Mouse (Mus musculus): ENCODE measurements around the gene Bola3. TPM values are rescaled to one million over a fixed set of nuclear protein-coding genes. Genes with fewer than 3 reads are reported as not detected.

Bola3 gene
- polyA plus RNA-seq, 1 experiment from 2014 or later: 126 TPM

GRCm38 (mm10) chr6:83394122-83394521, 45.2 kb downstream of the Bola3 start:
- no peak for ATAC-seq
- in situ Hi-C loops (cut with MboI; ENCODE audit: low pct_unique_long_range_greater_than_20kb): no loop called here
- CTCF ChIA-PET: interaction anchor here (0.7 kb wide), 1 partner anchor 127 kb away, joined by 3 read pairs; no protein-coding TSS in a partner anchor
- POLR2A ChIA-PET: interaction anchor here (1.0 kb wide), 1 partner anchor 102 kb away, joined by 3 read pairs; no protein-coding TSS in a partner anchor
- no peak for DNase-seq (ENCODE audit: low read depth, low spot score)
- no peak for TF ChIP-seq CTCF (IDR thresholded peaks at IDR 0.05)
- H3K27me3 ChIP-seq: no peaks in the 10 kb centered on the region

DNA sequence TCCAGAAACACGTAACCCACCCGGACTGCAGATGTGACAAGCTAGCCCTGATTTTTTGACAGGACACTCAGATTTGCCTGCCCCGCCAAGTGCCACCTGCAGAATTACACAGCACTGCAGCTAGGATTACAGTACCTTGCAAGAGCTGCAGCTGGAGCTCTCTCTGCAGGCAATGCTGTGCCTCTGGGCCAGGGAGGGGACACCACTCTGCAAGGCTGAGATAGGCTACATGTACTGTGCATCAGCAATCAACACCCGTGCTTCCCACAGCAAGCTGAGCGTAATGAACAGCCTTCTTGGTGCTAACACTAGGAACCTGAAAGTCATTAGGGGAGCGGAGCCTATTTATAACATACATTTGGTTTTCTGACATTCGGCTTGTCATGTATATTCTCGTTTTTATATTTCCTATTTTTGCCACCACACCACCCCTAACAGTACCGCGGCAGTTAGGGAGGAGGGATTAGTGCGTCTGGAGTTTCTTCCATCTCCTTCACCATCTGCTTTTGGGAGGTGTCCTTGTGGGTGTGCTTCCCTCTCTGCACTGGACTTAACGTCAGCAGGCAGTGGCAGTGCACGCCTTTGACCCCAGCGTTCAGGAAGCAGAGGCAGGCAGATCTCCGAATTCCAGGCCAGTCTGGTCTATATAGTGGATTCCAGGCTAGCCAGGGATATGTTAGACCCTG, 46.7 kb downstream of the Bola3 start:
- ATAC-seq: no peak
- CTCF ChIA-PET: interaction anchor here (0.7 kb wide), 1 partner anchor 33 kb away, joined by 3 read pairs; no protein-coding TSS in a partner anchor
- no peak for DNase-seq (ENCODE audit: low read depth, low spot score)

GRCm38 (mm10) chr6:83396711-83397110, 47.8 kb downstream of the Bola3 start:
- TF ChIP-seq CTCF (IDR thresholded peaks at IDR 0.05): no peak
- DNase-seq (ENCODE audit: low read depth, low spot score) (no peak), ATAC-seq (no peak)
- CTCF ChIA-PET: interaction anchor here (0.7 kb wide), 1 partner anchor 34 kb away, joined by 3 read pairs; no protein-coding TSS in a partner anchor
- POLR2A ChIA-PET: interaction anchor here (1.0 kb wide), 1 partner anchor 16 kb away, joined by 3 read pairs; no protein-coding TSS in a partner anchor
- in situ Hi-C loops (cut with MboI; ENCODE audit: low pct_unique_long_range_greater_than_20kb): no loop called here
- no peaks in the 10 kb centered on the region for H3K27me3 ChIP-seq

More for the DNA sequence above, 46.7 kb downstream of the Bola3 start:
- POLR2A ChIA-PET: no interaction called here
- H3K27me3 ChIP-seq: no peaks in the 10 kb centered on the region
- in situ Hi-C loops (cut with MboI; ENCODE audit: low pct_unique_long_range_greater_than_20kb): no loop called here
- TF ChIP-seq CTCF (IDR thresholded peaks at IDR 0.05): no peak

DNA sequence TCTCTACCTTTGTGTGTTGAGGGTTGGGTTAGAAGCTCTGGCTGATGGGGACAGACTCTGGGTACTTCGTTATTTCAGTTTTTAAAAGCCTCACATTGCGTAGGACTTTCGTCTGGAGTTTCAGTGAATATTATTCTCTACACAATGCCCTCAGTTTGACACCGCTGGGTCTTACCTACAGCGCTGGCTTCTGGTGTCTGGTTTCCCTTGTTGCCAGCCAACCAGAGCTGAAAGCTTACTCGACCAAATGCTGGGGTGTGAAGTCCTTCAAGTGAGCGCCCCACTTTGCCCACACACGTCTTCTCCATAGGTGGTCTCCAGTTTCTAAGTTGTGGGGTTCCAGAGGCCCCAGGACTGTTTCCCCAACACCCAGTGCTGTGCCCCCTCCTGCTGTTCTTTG, 48.8 kb downstream of the Bola3 start:
- ChIA-PET CTCF (no interaction called here), POLR2A (no interaction called here)
- no peak for DNase-seq (ENCODE audit: low read depth, low spot score)
- no peaks in the 10 kb centered on the region for H3K27me3 ChIP-seq
- TF ChIP-seq CTCF (IDR thresholded peaks at IDR 0.05): no peak
- ATAC-seq: no peak
- in situ Hi-C loops (cut with MboI; ENCODE audit: low pct_unique_long_range_greater_than_20kb): no loop called here

DNA sequence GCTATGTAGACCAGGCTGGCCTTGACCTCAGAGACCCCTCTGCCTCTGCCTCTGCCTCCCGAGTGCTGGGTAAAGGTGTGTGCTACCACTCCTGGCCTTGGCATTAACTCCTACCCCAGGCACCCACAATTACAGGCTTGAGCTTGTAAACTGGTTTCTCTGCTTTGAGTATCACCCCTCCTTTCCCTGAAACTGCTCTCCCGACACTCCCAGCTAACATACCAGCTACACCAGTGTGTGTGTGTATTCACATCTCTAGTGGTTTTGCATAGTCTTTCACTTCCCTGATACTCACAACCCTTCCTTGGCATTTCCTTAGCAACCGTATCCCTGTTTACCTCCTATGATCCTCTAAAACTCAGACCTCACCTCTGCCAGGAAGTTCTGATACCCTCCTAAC, 50.8 kb downstream of the Bola3 start:
- POLR2A ChIA-PET: no interaction called here
- DNase-seq (ENCODE audit: low read depth, low spot score) (no peak), ATAC-seq (no peak)
- H3K27me3 ChIP-seq: no peaks in the 10 kb centered on the region
- in situ Hi-C loops (cut with MboI; ENCODE audit: low pct_unique_long_range_greater_than_20kb): no loop called here
- no peak for TF ChIP-seq CTCF (IDR thresholded peaks at IDR 0.05)
- CTCF ChIA-PET: interaction anchor here (1.5 to 2.0 kb wide), 2 partner anchors 14 to 115 kb away, joined by 3 to 6 read pairs; no protein-coding TSS in a partner anchor

- no peaks in the 10 kb centered on the region for H3K27me3 ChIP-seq
- no peak for TF ChIP-seq CTCF (IDR thresholded peaks at IDR 0.05)
- no peak for ATAC-seq
- ChIA-PET POLR2A (no interaction called here), CTCF (no interaction called here)
- DNase-seq (ENCODE audit: low read depth, low spot score): no peak
- in situ Hi-C loops (cut with MboI; ENCODE audit: low pct_unique_long_range_greater_than_20kb): no loop called here
These were observed 54.5 kb downstream of the Bola3 start for GRCm38 (mm10) chr6:83403481-83403880.

- no peaks in the 10 kb centered on the region for H3K27me3 ChIP-seq
- POLR2A ChIA-PET: no interaction called here
- no peak for TF ChIP-seq CTCF (IDR thresholded peaks at IDR 0.05)
- in situ Hi-C loops (cut with MboI; ENCODE audit: low pct_unique_long_range_greater_than_20kb): no loop called here
- no peak for ATAC-seq
- CTCF ChIA-PET: interaction anchor here (0.6 to 0.8 kb wide), 3 partner anchors 19 to 24 kb away, joined by 3 to 4 read pairs (median 3); no protein-coding TSS in a partner anchor
- no peak for DNase-seq (ENCODE audit: low read depth, low spot score)
These were observed 55.6 kb downstream of the Bola3 start for GRCm38 (mm10) chr6:83404571-83404970.

DNA sequence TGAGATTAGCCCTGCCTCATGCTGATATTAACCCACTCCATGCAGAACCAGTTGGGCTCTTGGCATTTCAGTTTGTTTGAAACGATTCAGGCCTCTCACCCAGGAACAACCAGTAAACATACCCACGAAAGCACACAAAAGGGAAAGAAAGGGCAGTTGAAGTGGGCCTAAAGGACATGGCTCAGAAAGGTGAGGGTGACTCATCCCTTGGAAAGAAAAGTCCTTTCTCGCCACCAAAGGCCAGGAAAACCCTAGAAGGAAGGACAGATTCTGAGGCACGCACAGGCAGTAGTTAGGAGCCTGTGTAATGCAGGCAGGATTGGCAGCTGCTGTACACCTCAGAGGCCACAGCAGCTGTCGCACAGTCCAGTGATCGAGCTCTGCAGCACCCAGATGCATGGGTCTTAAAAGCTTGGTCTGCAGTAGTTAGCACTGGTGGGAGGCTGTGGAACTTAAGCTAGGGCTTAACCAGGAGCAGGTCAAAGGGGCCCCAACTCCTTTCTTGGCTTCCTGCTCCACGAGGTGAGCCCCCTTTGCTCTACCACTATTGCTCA, 56.6 kb downstream of the Bola3 start:
- ATAC-seq: no peak
- DNase-seq (ENCODE audit: low read depth, low spot score): no peak
- H3K27me3 ChIP-seq: no peaks in the 10 kb centered on the region
- in situ Hi-C loops (cut with MboI; ENCODE audit: low pct_unique_long_range_greater_than_20kb): no loop called here
- ChIA-PET CTCF (interaction anchor here (0.6 to 0.8 kb wide), 3 partner anchors 8 to 24 kb away, joined by 3 read pairs; no protein-coding TSS in a partner anchor), POLR2A (interaction anchor here (1.4 kb wide), 1 partner anchor 11 kb away, joined by 5 read pairs; no protein-coding TSS in a partner anchor)
- no peak for TF ChIP-seq CTCF (IDR thresholded peaks at IDR 0.05)

DNA sequence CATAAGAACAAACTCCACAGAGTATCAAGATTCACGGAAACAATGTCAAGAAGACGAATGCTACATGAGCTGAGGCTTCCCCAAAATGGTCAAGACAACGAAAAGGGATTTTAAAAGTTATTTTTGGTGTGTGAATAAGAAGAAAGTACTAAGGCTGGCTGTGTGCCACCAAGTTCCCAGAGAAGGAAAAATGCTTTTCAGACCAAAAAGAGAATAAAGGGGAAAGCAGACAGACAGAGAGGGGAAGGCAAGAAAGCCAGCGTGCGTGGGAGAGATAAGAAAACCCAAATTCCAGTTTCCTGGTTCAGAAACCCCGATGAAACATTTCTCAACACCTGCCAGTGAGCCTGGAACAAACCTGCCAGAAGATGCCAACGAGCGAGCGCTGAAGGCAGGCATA, 59.6 kb downstream of the Bola3 start:
- no peaks in the 10 kb centered on the region for H3K27me3 ChIP-seq
- POLR2A ChIA-PET: interaction anchor here (1.0 kb wide), 1 partner anchor 13 kb away, joined by 3 read pairs; no protein-coding TSS in a partner anchor
- DNase-seq (ENCODE audit: low read depth, low spot score) (no peak), ATAC-seq (no peak)
- no peak for TF ChIP-seq CTCF (IDR thresholded peaks at IDR 0.05)
- in situ Hi-C loops (cut with MboI; ENCODE audit: low pct_unique_long_range_greater_than_20kb): no loop called here
- CTCF ChIA-PET: interaction anchor here (1.1 to 1.3 kb wide), 2 partner anchors 24 to 32 kb away, joined by 3 to 4 read pairs; no protein-coding TSS in a partner anchor

Other genes starting within 250 kb of the Bola3 start
- gene Ccdc142, start 247.5 kb upstream of the Bola3 start, polyA plus RNA-seq (2021): 3.5 TPM
- gene Gm42688, start 247.5 kb upstream of the Bola3 start, polyA plus RNA-seq (2021): 3.7 TPM
- gene Mrpl53, start 240.1 kb upstream of the Bola3 start, polyA plus RNA-seq (2021): 93.4 TPM
- gene Mogs, start 233.7 kb upstream of the Bola3 start, polyA plus RNA-seq (2021): 34.6 TPM
- gene Wbp1, start 227.6 kb upstream of the Bola3 start, polyA plus RNA-seq (2021): 95.1 TPM
- 46.4 TPM for gene Ino80b, start 223.7 kb upstream of the Bola3 start, polyA plus RNA-seq (2021)
- gene Rtkn, start 213.7 kb upstream of the Bola3 start, polyA plus RNA-seq (2021): 16.3 TPM
- 18.9 TPM for gene Wdr54, start 192.8 kb upstream of the Bola3 start, polyA plus RNA-seq (2021)
- gene 1700003E16Rik, start 192.7 kb upstream of the Bola3 start, polyA plus RNA-seq (2021): 5.9 TPM
- 121 TPM for gene Dctn1, start 183.2 kb upstream of the Bola3 start, polyA plus RNA-seq (2021)
- 0.04 TPM for gene Slc4a5, start 129.3 kb upstream of the Bola3 start, polyA plus RNA-seq (2021)
- gene Mthfd2, start 23.2 kb upstream of the Bola3 start, polyA plus RNA-seq (2021): 117 TPM
- 90.6 TPM for gene Mob1a, start 23.1 kb upstream of the Bola3 start, polyA plus RNA-seq (2021)
- 10.5 TPM for gene Tet3, start 109.9 kb downstream of the Bola3 start, polyA plus RNA-seq (2021)
- gene Dguok, start 157.8 kb downstream of the Bola3 start, polyA plus RNA-seq (2021): 42.2 TPM
- gene Actg2, start 187.1 kb downstream of the Bola3 start, polyA plus RNA-seq (2021): 1.6 TPM
- gene Stambp, start 223.6 kb downstream of the Bola3 start, polyA plus RNA-seq (2021): 31.1 TPM